Mouse (Mus musculus): ENCODE results near the gene Opcml.

DNA sequence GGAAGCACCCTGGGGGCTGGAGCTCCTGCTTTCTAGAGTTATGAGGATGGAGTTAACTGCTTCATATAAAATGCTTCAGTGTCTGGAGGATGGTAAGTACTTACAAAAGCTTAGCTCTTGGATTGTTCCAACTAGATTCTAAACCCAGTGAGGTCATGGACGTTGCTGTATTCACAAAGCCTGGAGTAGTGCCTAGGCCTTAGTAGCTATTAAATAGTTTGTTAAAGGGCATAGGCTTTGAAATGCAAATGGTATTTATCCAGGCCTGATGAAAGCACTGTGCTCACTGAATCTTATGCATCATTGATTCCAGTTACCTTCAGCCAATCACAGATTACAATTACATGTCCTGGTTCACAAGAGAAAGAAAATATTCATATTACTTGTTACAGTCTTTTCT, 421.3 kb downstream of the Opcml start:
- no peak for TF ChIP-seq CTCF (IDR thresholded peaks at IDR 0.05; ENCODE audit: borderline replicate concordance, insufficient read depth, low read length)
- TF ChIP-seq POLR2A (IDR thresholded peaks at IDR 0.05; ENCODE audit: low read depth, low read length): no peak

All from embryonic fibroblast, embryonic 13.5 days (primary cell).